Mouse (Mus musculus) lung, postnatal 0 days (tissue): Measurements from ENCODE around the gene Tenm3. TPM values are rescaled to one million over a fixed set of nuclear protein-coding genes. Genes with fewer than 3 reads are reported as not detected.

Experiments used
- ATAC-seq: fragments of 200-750 bp; cut with Nextera tagmentation; 2 replicates; pipeline ENCODE4 v1.8.0; 2017; ENCODE audit warnings: moderate library complexity
- DNase-seq: peaks from one replicate; pipeline ENCODE4 v3.0.0-alpha.2; 2016; ENCODE audit warnings: low spot score
- H3K27ac ChIP-seq: fragments of 300-500 bp; sonication (generic); 2 replicates; pipeline ENCODE4 v1.5.1; 2014; ENCODE audit warnings: antibody characterized with exemption, mild to moderate bottlenecking, low read length, mixed read lengths
- H3K27me3 ChIP-seq: fragments of 300-500 bp; sonication (generic); replicated peaks from 2 replicates; pipeline ENCODE4 v1.6.1; 2014; ENCODE audit warnings: low read length, mixed read lengths; ENCODE audit not compliant: insufficient read depth
- H3K36me3 ChIP-seq: fragments of 300-500 bp; sonication (generic); 2 replicates; pipeline ENCODE4 v1.6.1; 2014; ENCODE audit warnings: low read length, mixed read lengths; ENCODE audit not compliant: insufficient read depth
- H3K4me1 ChIP-seq: fragments of 300-500 bp; sonication (generic); 2 replicates; pipeline ENCODE4 v1.6.1; 2014; ENCODE audit warnings: antibody characterized with exemption, low read depth, low read length, mixed read lengths; ENCODE audit not compliant: insufficient read depth
- H3K4me2 ChIP-seq: fragments of 300-500 bp; sonication (generic); replicated peaks from 2 replicates; pipeline ENCODE4 v1.6.1; 2014; ENCODE audit warnings: low read depth, mild to moderate bottlenecking, low read length, moderate library complexity, mixed read lengths
- H3K4me3 ChIP-seq: fragments of 300-500 bp; sonication (generic); 2 replicates; pipeline ENCODE4 v1.5.1; 2014; ENCODE audit warnings: low read depth, low read length
- H3K9ac ChIP-seq: fragments of 300-500 bp; sonication (generic); replicated peaks from 2 replicates; pipeline ENCODE4 v1.6.1; 2014; ENCODE audit warnings: low read depth, mild to moderate bottlenecking
- H3K9me3 ChIP-seq: fragments of 300-500 bp; sonication (generic); 2 replicates; pipeline ENCODE4 v1.6.1; 2016; ENCODE audit warnings: low read length, mixed read lengths
- CTCF ChIP-seq: IDR thresholded peaks from 2 replicates; pipeline ENCODE4 v1.5.1; 2016; ENCODE audit warnings: antibody characterized with exemption, mild to moderate bottlenecking
- EP300 ChIP-seq: IDR thresholded peaks from 2 replicates; pipeline ENCODE4 v1.6.1; 2016; ENCODE audit warnings: antibody characterized with exemption, mild to moderate bottlenecking, control low read depth
- WGBS: fragments of 180-500 bp; shearing (Covaris S2); extraction: QIAGEN DNeasy Blood & Tissue Kit; methylation state at CpG from one replicate; pipeline ENCODE4 v1.1.7; 2014; 5-methylcytosine and 5-hydroxymethylcytosine counted together
- polyA plus RNA-seq: library from polyadenylated mRNA; unstranded; fragments of >200 nt; fragmentation: Nextera tagmentation; extraction: Ambion mirVana; gene quantifications from 2 replicates; pipeline ENCODE4 v1.2.1, GENCODE M21; 2015

Gene Tenm3
- polyA plus RNA-seq, 1 experiment from 2014 or later: 0.78 TPM

GRCm38 (mm10) chr8:48776081-48776480 is 67.7 kb downstream of the Tenm3 start:
- Histone ChIP-seq H3K4me3 (no peak overlapping the region), H3K9me3 (no peaks in the 10 kb centered on the region), H3K4me1 (no peaks in the 10 kb centered on the region), H3K27ac (no peak overlapping the region), H3K36me3 (no peaks in the 10 kb centered on the region), H3K4me2 (no peak overlapping the region), H3K9ac (no peak overlapping the region), H3K27me3 (0 out of 2 replicates have a peak, but pooled peaks cover 11% of the 10 kb centered on the region)
- 49% methylated on average over 9 of the region's 9 CpGs for WGBS
- TF ChIP-seq EP300: no peak
- DNase-seq: peak; percentile 5
- no peak for ATAC-seq

GRCm38 (mm10) chr8:48775531-48776037 is 68.2 kb downstream of the Tenm3 start:
- 16% methylated on average over 9 of the region's 9 CpGs for WGBS
- Histone ChIP-seq H3K9me3 (no peaks in the 10 kb centered on the region), H3K4me2 (no peak overlapping the region), H3K4me3 (no peak overlapping the region), H3K27ac (no peak overlapping the region), H3K27me3 (0 out of 2 replicates have a peak, but pooled peaks cover 11% of the 10 kb centered on the region), H3K4me1 (no peaks in the 10 kb centered on the region), H3K9ac (no peak overlapping the region), H3K36me3 (no peaks in the 10 kb centered on the region)
- TF ChIP-seq EP300 (no peak), CTCF (no peak)
- DNase-seq: peak; percentile 51
- peak; percentile 52 for ATAC-seq

- Histone ChIP-seq H3K36me3 (no peaks in the 10 kb centered on the region), H3K4me2 (no peak overlapping the region), H3K9ac (no peak overlapping the region), H3K4me3 (no peak overlapping the region), H3K27ac (no peak overlapping the region), H3K9me3 (no peaks in the 10 kb centered on the region), H3K4me1 (no peaks in the 10 kb centered on the region), H3K27me3 (0 out of 2 replicates have a peak, but pooled peaks cover 11% of the 10 kb centered on the region)
- WGBS: 46% methylated on average over 4 of the region's 4 CpGs
- ATAC-seq: no peak
- TF ChIP-seq EP300: no peak
- TF ChIP-seq CTCF: no peak
- DNase-seq: peak; percentile 33
Measured at GRCm38 (mm10) chr8:48774837-48775236, 68.9 kb downstream of the Tenm3 start.

GRCm38 (mm10) chr8:48766545-48767234 is 77.1 kb downstream of the Tenm3 start:
- H3K4me3 ChIP-seq: no peak overlapping the region
- TF ChIP-seq EP300 (no peak), CTCF (no peak)
- H3K27ac ChIP-seq: no peak overlapping the region
- H3K4me2 ChIP-seq: no peak overlapping the region
- no peaks in the 10 kb centered on the region for H3K27me3 ChIP-seq
- no peak for DNase-seq
- ATAC-seq: no peak
- no peak overlapping the region for H3K9ac ChIP-seq
- H3K4me1 ChIP-seq: no peaks in the 10 kb centered on the region
- H3K9me3 ChIP-seq: no peaks in the 10 kb centered on the region
- WGBS: 79% methylated on average over 16 of the region's 16 CpGs
- no peaks in the 10 kb centered on the region for H3K36me3 ChIP-seq

- no peak for TF ChIP-seq EP300
- no peak for TF ChIP-seq CTCF
- no peak overlapping the region for H3K4me3 ChIP-seq
- 25% methylated on average over 6 of the region's 6 CpGs for WGBS
- H3K4me1 ChIP-seq: no peaks in the 10 kb centered on the region
- no peak overlapping the region for H3K9ac ChIP-seq
- no peak for DNase-seq
- H3K36me3 ChIP-seq: no peaks in the 10 kb centered on the region
- ATAC-seq: no peak
- no peaks in the 10 kb centered on the region for H3K9me3 ChIP-seq
- H3K27ac ChIP-seq: no peak overlapping the region
- no peaks in the 10 kb centered on the region for H3K27me3 ChIP-seq
- H3K4me2 ChIP-seq: no peak overlapping the region
Measured at GRCm38 (mm10) chr8:48765212-48765611, 78.5 kb downstream of the Tenm3 start.

GRCm38 (mm10) chr8:48764011-48764410 is 79.7 kb downstream of the Tenm3 start:
- Histone ChIP-seq H3K4me2 (no peak overlapping the region), H3K27me3 (no peaks in the 10 kb centered on the region), H3K9me3 (no peaks in the 10 kb centered on the region), H3K27ac (no peak overlapping the region), H3K4me3 (no peak overlapping the region), H3K9ac (no peak overlapping the region), H3K4me1 (no peaks in the 10 kb centered on the region), H3K36me3 (no peaks in the 10 kb centered on the region)
- DNase-seq (no peak), ATAC-seq (no peak)
- TF ChIP-seq EP300 (no peak), CTCF (no peak)
- WGBS: 74% methylated on average over 3 of the region's 3 CpGs
